Mouse (Mus musculus) heart, embryonic 14.5 days (tissue): ENCODE measurements around the gene Serpinb3c. TPM values are rescaled to one million over a fixed set of nuclear protein-coding genes. Genes with fewer than 3 reads are reported as not detected.
"Not testable (repeated sequence)": the region's sequence is repeated elsewhere in the genome, so short reads cannot be mapped to it uniquely, and the experiment has no call there.

Source experiments
- ATAC-seq: fragments of 200-750 bp; cut with Nextera tagmentation; 2 replicates; pipeline ENCODE4 v1.8.0; 2017; ENCODE audit warnings: low read depth, moderate TSS enrichment; ENCODE audit not compliant: insufficient number of reproducible peaks, insufficient read depth, low FRiP score
- H3K27ac ChIP-seq, 2 experiments: fragments of 200-500 bp in 1 of 2; fragments of 300-500 bp in 1 of 2; sonication (generic) in 1 of 2; replicated peaks in 1 of 2; 2 replicates each; pipeline ENCODE4 v1.5.1; 2012 to 2014; ENCODE audit warnings: low read depth in 2 of 2, low read length in 2 of 2, control low read depth in 1 of 2, mild to moderate bottlenecking in 1 of 2, mixed read lengths in 1 of 2; ENCODE audit not compliant: control insufficient read depth in 1 of 2, insufficient read depth in 1 of 2
- H3K27me3 ChIP-seq: fragments of 300-500 bp; sonication (generic); 2 replicates; pipeline ENCODE4 v1.6.1; 2014; ENCODE audit warnings: mild to moderate bottlenecking, low read length, control low read depth; ENCODE audit not compliant: control insufficient read depth, insufficient read depth
- H3K36me3 ChIP-seq: fragments of 300-500 bp; sonication (generic); 2 replicates; pipeline ENCODE4 v1.6.1; 2014; ENCODE audit warnings: mild to moderate bottlenecking, control low read depth, low read length, mixed read lengths; ENCODE audit not compliant: control insufficient read depth, insufficient read depth
- H3K4me1 ChIP-seq, 2 experiments: fragments of 200-500 bp in 1 of 2; fragments of 300-500 bp in 1 of 2; sonication (generic) in 1 of 2; 2 replicates each; pipeline ENCODE4 v1.6.1; 2012 to 2014; ENCODE audit warnings: low read length in 2 of 2, control low read depth in 1 of 2, mixed read lengths in 1 of 2; ENCODE audit not compliant: control insufficient read depth in 2 of 2, insufficient read depth in 2 of 2
- H3K4me2 ChIP-seq: fragments of 300-500 bp; sonication (generic); 2 replicates; pipeline ENCODE4 v1.6.1; 2014; ENCODE audit warnings: mild to moderate bottlenecking, low read length
- H3K4me3 ChIP-seq, 2 experiments: fragments of 200-500 bp in 1 of 2; fragments of 300-500 bp in 1 of 2; sonication (generic) in 1 of 2; 2 replicates each; pipeline ENCODE4 v1.5.1; 2012 to 2014; ENCODE audit warnings: low read length in 2 of 2, mild to moderate bottlenecking in 2 of 2, control low read depth in 1 of 2, low read depth in 1 of 2, moderate library complexity in 1 of 2; ENCODE audit not compliant: control insufficient read depth in 1 of 2, insufficient read depth in 1 of 2
- H3K9ac ChIP-seq: fragments of 300-500 bp; sonication (generic); 2 replicates; pipeline ENCODE4 v1.6.1; 2014; ENCODE audit warnings: mild to moderate bottlenecking, low read length
- H3K9me3 ChIP-seq: fragments of 300-500 bp; sonication (generic); 2 replicates; pipeline ENCODE4 v1.6.1; 2016; ENCODE audit warnings: low read length, control low read depth; ENCODE audit not compliant: control insufficient read depth
- WGBS: fragments of 180-500 bp; shearing (Covaris S2); extraction: QIAGEN DNeasy Blood & Tissue Kit; methylation state at CpG from one replicate; pipeline ENCODE4 v1.1.7; 2014; 5-methylcytosine and 5-hydroxymethylcytosine counted together
- polyA plus RNA-seq: library from polyadenylated mRNA; unstranded; fragments of >200 nt; fragmentation: Nextera tagmentation; extraction: Ambion mirVana; gene quantifications from 2 replicates; pipeline ENCODE4 v1.2.1, GENCODE M21; 2014

Gene Serpinb3c
- not detected in 2 replicates for polyA plus RNA-seq

- H3K9me3 ChIP-seq, H3K4me1 ChIP-seq, H3K36me3 ChIP-seq, ATAC-seq, H3K4me3 ChIP-seq, H3K9ac ChIP-seq, H3K27ac ChIP-seq, H3K4me2 ChIP-seq, H3K27me3 ChIP-seq: not testable (repeated sequence)
These were observed at the start of gene Serpinb3c, which contains the start of gene Serpinb3b for GRCm38 (mm10) chr1:107278261-107278660. Serpinb3c (minus strand) TSS chr1:107278371. Serpinb3b (minus strand) TSS chr1:107278361.

- H3K27me3 ChIP-seq, H3K9me3 ChIP-seq, H3K4me1 ChIP-seq, H3K4me3 ChIP-seq, ATAC-seq, H3K4me2 ChIP-seq, H3K9ac ChIP-seq, H3K27ac ChIP-seq, H3K36me3 ChIP-seq: not testable (repeated sequence)
- WGBS, result 44% methylated on average over 3 of the region's 3 CpGs
These were observed 35.0 kb downstream of the Serpinb3c start for GRCm38 (mm10) chr1:107243170-107243569.

Other genes starting within 250 kb of the Serpinb3c start
- not detected in 2 replicates for gene Serpinb3a, start 226.1 kb downstream of the Serpinb3c start, polyA plus RNA-seq
- not detected in 2 replicates for gene Serpinb3d, start 194.9 kb downstream of the Serpinb3c start, polyA plus RNA-seq
- gene Serpinb3b, start within 50 bp of the Serpinb3c start, polyA plus RNA-seq, result not detected in 2 replicates
- not detected in 2 replicates for gene Serpinb11, start 82.8 kb upstream of the Serpinb3c start, polyA plus RNA-seq
- not detected in 2 replicates for gene Serpinb7, start 121.3 kb upstream of the Serpinb3c start, polyA plus RNA-seq
- gene Serpinb2, start 233.1 kb upstream of the Serpinb3c start, polyA plus RNA-seq, result not detected in 2 replicates